Mouse (Mus musculus) spleen, embryonic (tissue): Measurements from ENCODE around the gene Lcorl.
"Not testable (repeated sequence)": the region's sequence is repeated elsewhere in the genome, so short reads cannot be mapped to it uniquely, and the experiment has no call there.

Experiments used
- CTCF ChIA-PET: fragments of 350-600 bp; sonication (Branson Sonifier 250); formaldehyde crosslinking; loops from one replicate; lab custom pipeline; 2022; lab: Charles Lee

Gene Lcorl

GRCm38 (mm10) chr5:45709653-45710052 is 147.8 kb downstream of the Lcorl start:
- CTCF ChIA-PET = no interaction called here

GRCm38 (mm10) chr5:45706811-45707210 is 150.6 kb downstream of the Lcorl start:
- CTCF ChIA-PET = no interaction called here

GRCm38 (mm10) chr5:45691678-45692077 is 165.7 kb downstream of the Lcorl start:
- CTCF ChIA-PET = no interaction called here

- CTCF ChIA-PET = no interaction called here
These were observed 166.6 kb downstream of the Lcorl start for GRCm38 (mm10) chr5:45690802-45691201.

GRCm38 (mm10) chr5:45689152-45689551 is 168.3 kb downstream of the Lcorl start:
- CTCF ChIA-PET = no interaction called here

- CTCF ChIA-PET = no interaction called here
These were observed 171.2 kb downstream of the Lcorl start for GRCm38 (mm10) chr5:45686223-45686622.

- CTCF ChIA-PET = interaction anchor here (0.6 kb wide), 1 partner anchor 253 kb away, joined by 11 read pairs; no protein-coding TSS in a partner anchor
These were observed 172.2 kb downstream of the Lcorl start for GRCm38 (mm10) chr5:45685243-45685642.

GRCm38 (mm10) chr5:45683388-45683787 is 174.0 kb downstream of the Lcorl start:
- CTCF ChIA-PET = no interaction called here

GRCm38 (mm10) chr5:45679955-45680354 is 177.5 kb downstream of the Lcorl start:
- CTCF ChIA-PET = no interaction called here

- CTCF ChIA-PET = no interaction called here
These were observed 179.8 kb downstream of the Lcorl start for GRCm38 (mm10) chr5:45677639-45678038.

- CTCF ChIA-PET = no interaction called here
These were observed 182.4 kb downstream of the Lcorl start for GRCm38 (mm10) chr5:45675032-45675431.

GRCm38 (mm10) chr5:45670894-45671494 is 186.4 kb downstream of the Lcorl start:
- CTCF ChIA-PET = no interaction called here

- CTCF ChIA-PET = interaction anchor here (0.5 kb wide), 1 partner anchor 153 kb away, joined by 3 read pairs; no protein-coding TSS in a partner anchor
These were observed 187.1 kb downstream of the Lcorl start for GRCm38 (mm10) chr5:45670280-45670670.

- CTCF ChIA-PET = interaction anchor here (0.5 kb wide), 1 partner anchor 154 kb away, joined by 3 read pairs; no protein-coding TSS in a partner anchor
These were observed 187.7 kb downstream of the Lcorl start, which contains the start of gene Ncapg for GRCm38 (mm10) chr5:45669598-45670279. Gene Ncapg, plus strand, starts transcription at chr5:45669919.

GRCm38 (mm10) chr5:45669234-45669597 is 188.2 kb downstream of the Lcorl start:
- CTCF ChIA-PET = no interaction called here

GRCm38 (mm10) chr5:45668831-45669230 is 188.6 kb downstream of the Lcorl start:
- CTCF ChIA-PET = no interaction called here

- CTCF ChIA-PET = interaction anchor here (0.7 kb wide), 1 partner anchor 174 kb away, joined by 5 read pairs; no protein-coding TSS in a partner anchor
These were observed 189.1 kb downstream of the Lcorl start for GRCm38 (mm10) chr5:45668324-45668723.

GRCm38 (mm10) chr5:45658406-45658805 is 199.0 kb downstream of the Lcorl start:
- CTCF ChIA-PET = not testable (repeated sequence)

GRCm38 (mm10) chr5:45651026-45651703 is 206.2 kb downstream of the Lcorl start:
- CTCF ChIA-PET = no interaction called here
